Mouse (Mus musculus): Measurements from ENCODE around the gene Hspa12b. TPM values are rescaled to one million over a fixed set of nuclear protein-coding genes. Genes with fewer than 3 reads are reported as not detected.

The Hspa12b gene
- polyA plus RNA-seq, 1 experiment, result 3.3 TPM

DNA sequence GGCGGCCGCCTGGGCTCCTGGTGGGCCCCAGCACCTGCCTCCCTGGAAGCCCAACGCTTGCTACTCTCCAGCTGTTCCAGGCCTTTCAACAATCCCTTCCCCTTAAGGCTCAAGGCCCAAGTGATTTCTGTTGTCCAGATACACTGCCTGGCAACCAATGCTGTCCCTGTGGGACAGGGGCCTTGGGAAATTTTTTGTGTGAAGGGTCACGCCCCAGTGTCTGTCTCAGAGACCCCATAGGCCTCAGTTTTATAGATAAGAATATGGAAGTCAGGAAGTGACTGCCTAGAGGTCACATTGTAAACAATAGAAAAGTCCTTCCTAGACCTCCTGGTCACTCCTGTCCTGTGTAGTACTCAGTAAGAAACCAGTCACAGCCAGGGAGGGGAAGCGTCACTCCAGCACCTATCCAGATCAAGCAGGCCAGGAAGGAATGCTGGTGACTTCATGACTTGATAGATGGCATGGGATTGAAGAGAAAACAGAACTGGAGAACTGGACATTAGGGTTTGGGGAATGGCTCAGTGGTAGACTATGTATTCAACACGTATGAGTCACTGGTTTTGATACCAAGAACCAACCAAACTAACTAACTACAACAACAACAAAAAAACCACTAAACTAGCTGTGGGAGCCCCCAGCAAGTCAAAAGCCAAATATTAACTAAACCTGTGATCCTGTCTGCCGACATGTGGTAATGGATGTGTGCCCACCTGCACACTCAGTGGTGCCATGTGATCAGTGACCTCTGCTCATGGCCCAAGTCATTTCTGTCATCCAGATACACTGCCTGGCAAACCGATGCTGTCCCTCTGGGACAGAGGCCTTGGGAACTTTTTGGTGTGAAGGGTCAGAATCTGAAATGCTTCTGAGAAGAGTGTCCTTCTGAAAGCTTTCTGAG is 21.5 kb downstream of the Hspa12b start:
- H3K36me3 ChIP-seq (ENCODE audit: control insufficient read depth, insufficient read depth), result peaks cover 37% of the 10 kb centered on the region

DNA sequence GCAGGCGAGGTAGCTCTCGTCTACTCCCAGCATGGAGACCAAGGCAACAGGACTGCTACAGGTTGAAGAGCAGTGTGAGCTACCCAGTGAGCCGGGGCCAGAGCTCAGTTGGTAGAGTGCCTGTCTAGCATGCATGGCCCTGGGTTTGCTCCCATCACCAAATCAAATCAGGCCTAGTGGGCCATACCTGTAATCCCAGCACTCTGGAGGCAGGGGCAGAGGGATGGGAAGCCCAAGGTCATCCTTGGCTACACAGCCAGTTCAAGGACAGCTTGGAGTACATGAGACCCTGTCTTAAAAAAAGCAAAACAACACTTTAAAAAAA is 22.1 kb downstream of the Hspa12b start:
- no peak for TF ChIP-seq SRF (IDR thresholded peaks at IDR 0.05; ENCODE audit: control insufficient read depth, insufficient read length, low read depth)
- no peak for TF ChIP-seq POLR2AphosphoS2 (IDR thresholded peaks at IDR 0.05; ENCODE audit: insufficient read length, low read depth)
- TF ChIP-seq MYOD1 (IDR thresholded peaks at IDR 0.05; ENCODE audit: control insufficient read depth in 1 of 3, insufficient read length in 2 of 3, low read depth in 2 of 3), result no peak
- TF ChIP-seq E2F4 (IDR thresholded peaks at IDR 0.05; ENCODE audit: insufficient read depth), result no peak
- TF ChIP-seq REST (IDR thresholded peaks at IDR 0.05; ENCODE audit: insufficient read depth, insufficient read length), result no peak
- TF ChIP-seq POLR2A (IDR thresholded peaks at IDR 0.05; ENCODE audit: insufficient read length, low read depth), result no peak
- TF ChIP-seq TCF12 (IDR thresholded peaks at IDR 0.05; ENCODE audit: insufficient read depth, poor library complexity, severe bottlenecking), result no peak
- TF ChIP-seq MAX (IDR thresholded peaks at IDR 0.05; ENCODE audit: low read depth), result no peak
- no peak for TF ChIP-seq CEBPB (IDR thresholded peaks at IDR 0.05; ENCODE audit: insufficient read depth, poor library complexity, severe bottlenecking)
- TF ChIP-seq TCF3 (IDR thresholded peaks at IDR 0.05; ENCODE audit: insufficient read length, low read depth), result no peak
- no peak for TF ChIP-seq MYOG (IDR thresholded peaks at IDR 0.05; ENCODE audit: control insufficient read depth in 1 of 3, insufficient read depth in 1 of 3, insufficient read length in 2 of 3, low read depth in 2 of 3)
- no peak for TF ChIP-seq USF1 (IDR thresholded peaks at IDR 0.05; ENCODE audit: low read depth)
- H3ac ChIP-seq (ENCODE audit: control insufficient read depth, insufficient read length), result no peak overlapping the region

More for the DNA sequence above, 21.5 kb downstream of the Hspa12b start:
- no peak overlapping the region for H3ac ChIP-seq (ENCODE audit: control insufficient read depth, insufficient read length)
- no peaks in the 10 kb centered on the region for H3K27me3 ChIP-seq (ENCODE audit: control insufficient read depth, insufficient read depth, insufficient read length)
- H3K4me3 ChIP-seq, result no peak overlapping the region
- no peak overlapping the region for H3K4me2 ChIP-seq (ENCODE audit: low read depth)
- no peaks in the 10 kb centered on the region for H3K79me2 ChIP-seq (ENCODE audit: control insufficient read depth, insufficient read depth)
- no peak for TF ChIP-seq REST (IDR thresholded peaks at IDR 0.05; ENCODE audit: insufficient read depth, insufficient read length)
- no peak for TF ChIP-seq POLR2AphosphoS2 (IDR thresholded peaks at IDR 0.05; ENCODE audit: insufficient read length, low read depth)
- no peak for TF ChIP-seq USF1 (IDR thresholded peaks at IDR 0.05; ENCODE audit: low read depth)
- TF ChIP-seq E2F4 (IDR thresholded peaks at IDR 0.05; ENCODE audit: insufficient read depth), result no peak
- TF ChIP-seq MAX (IDR thresholded peaks at IDR 0.05; ENCODE audit: low read depth), result no peak
- no peak for TF ChIP-seq TCF12 (IDR thresholded peaks at IDR 0.05; ENCODE audit: insufficient read depth, poor library complexity, severe bottlenecking)
- TF ChIP-seq POLR2A (IDR thresholded peaks at IDR 0.05; ENCODE audit: insufficient read length, low read depth), result no peak
- no peak for TF ChIP-seq MYOD1 (IDR thresholded peaks at IDR 0.05; ENCODE audit: control insufficient read depth in 1 of 3, insufficient read length in 2 of 3, low read depth in 2 of 3)
- no peak for TF ChIP-seq SRF (IDR thresholded peaks at IDR 0.05; ENCODE audit: control insufficient read depth, insufficient read length, low read depth)
- TF ChIP-seq MYOG (IDR thresholded peaks at IDR 0.05; ENCODE audit: control insufficient read depth in 1 of 3, insufficient read depth in 1 of 3, insufficient read length in 2 of 3, low read depth in 2 of 3), result no peak
- no peak for TF ChIP-seq TCF3 (IDR thresholded peaks at IDR 0.05; ENCODE audit: insufficient read length, low read depth)

DNA sequence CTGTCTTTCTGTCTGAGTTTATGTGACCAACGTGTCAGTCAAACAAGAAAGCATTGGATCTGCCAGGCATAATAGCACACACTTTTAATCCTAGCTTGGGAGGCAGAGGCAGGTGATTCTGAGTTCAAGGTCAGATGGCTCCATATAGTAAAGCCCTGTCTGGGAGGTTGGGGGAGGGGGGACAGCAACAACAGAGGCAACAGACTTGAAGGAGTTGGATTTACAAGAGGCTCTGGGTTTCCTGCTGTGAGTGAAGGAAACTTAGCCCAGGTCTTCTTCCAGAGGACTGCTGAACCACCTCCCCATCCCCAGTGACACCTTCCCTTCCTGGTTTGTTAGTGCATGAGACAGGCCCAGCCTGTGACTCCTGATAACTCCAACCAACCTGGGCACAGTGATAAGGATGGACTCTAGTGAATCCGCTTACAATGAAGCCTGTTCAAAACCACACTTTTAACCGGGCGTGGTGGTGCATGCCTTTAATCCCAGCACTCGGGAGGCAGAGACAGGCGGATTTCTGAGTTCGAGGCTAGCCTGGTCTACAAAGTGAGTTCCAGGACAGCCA is 25.2 kb downstream of the Hspa12b start:
- no peak overlapping the region for H3ac ChIP-seq (ENCODE audit: control insufficient read depth, insufficient read length)
- H3K27me3 ChIP-seq (ENCODE audit: control insufficient read depth, insufficient read depth, insufficient read length), result no peaks in the 10 kb centered on the region
- H3K4me3 ChIP-seq, result no peak overlapping the region
- no peaks in the 10 kb centered on the region for H3K79me2 ChIP-seq (ENCODE audit: control insufficient read depth, insufficient read depth)
- no peak overlapping the region for H3K4me2 ChIP-seq (ENCODE audit: low read depth)
- TF ChIP-seq REST (IDR thresholded peaks at IDR 0.05; ENCODE audit: insufficient read depth, insufficient read length) (no peak), CEBPB (IDR thresholded peaks at IDR 0.05; ENCODE audit: insufficient read depth, poor library complexity, severe bottlenecking) (no peak), MAX (IDR thresholded peaks at IDR 0.05; ENCODE audit: low read depth) (no peak)
- H3K36me3 ChIP-seq (ENCODE audit: control insufficient read depth, insufficient read depth), result peaks cover 28% of the 10 kb centered on the region

More for the DNA sequence above, 22.1 kb downstream of the Hspa12b start:
- Histone ChIP-seq H3K79me2 (ENCODE audit: control insufficient read depth, insufficient read depth) (no peaks in the 10 kb centered on the region), H3K4me2 (ENCODE audit: low read depth) (no peak overlapping the region), H3K27me3 (ENCODE audit: control insufficient read depth, insufficient read depth, insufficient read length) (no peaks in the 10 kb centered on the region), H3K36me3 (ENCODE audit: control insufficient read depth, insufficient read depth) (peaks cover 37% of the 10 kb centered on the region), H3K4me3 (no peak overlapping the region)

DNA sequence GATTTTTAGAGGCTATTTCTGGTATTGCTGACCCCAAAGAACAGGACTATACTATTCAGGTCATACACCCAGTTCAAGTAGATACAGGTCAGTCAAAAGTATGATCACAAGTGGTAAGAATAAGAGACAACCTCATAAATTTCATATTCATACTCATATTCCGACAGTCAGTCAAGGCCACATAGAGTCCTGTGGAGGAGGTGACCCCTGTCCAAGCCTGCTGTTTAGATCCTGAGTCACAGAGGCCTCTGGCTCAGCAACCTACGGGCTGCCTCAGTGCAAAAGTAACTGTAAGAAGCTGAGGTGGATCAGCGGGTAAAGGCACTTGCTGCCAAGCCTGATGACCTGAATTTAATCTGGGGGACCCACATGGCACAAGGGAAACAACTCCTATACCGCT is 27.0 kb downstream of the Hspa12b start:
- peaks cover 14% of the 10 kb centered on the region for H3K36me3 ChIP-seq (ENCODE audit: control insufficient read depth, insufficient read depth)
- no peak overlapping the region for H3ac ChIP-seq (ENCODE audit: control insufficient read depth, insufficient read length)
- H3K79me2 ChIP-seq (ENCODE audit: control insufficient read depth, insufficient read depth), result peaks cover 6% of the 10 kb centered on the region
- H3K4me2 ChIP-seq (ENCODE audit: low read depth), result no peak overlapping the region
- TF ChIP-seq CEBPB (IDR thresholded peaks at IDR 0.05; ENCODE audit: insufficient read depth, poor library complexity, severe bottlenecking), result no peak
- TF ChIP-seq TCF12 (IDR thresholded peaks at IDR 0.05; ENCODE audit: insufficient read depth, poor library complexity, severe bottlenecking), result no peak
- no peak for TF ChIP-seq TCF3 (IDR thresholded peaks at IDR 0.05; ENCODE audit: insufficient read length, low read depth)
- no peak for TF ChIP-seq POLR2A (IDR thresholded peaks at IDR 0.05; ENCODE audit: insufficient read length, low read depth)
- no peak for TF ChIP-seq USF1 (IDR thresholded peaks at IDR 0.05; ENCODE audit: low read depth)
- no peak for TF ChIP-seq MYOG (IDR thresholded peaks at IDR 0.05; ENCODE audit: control insufficient read depth in 1 of 3, insufficient read depth in 1 of 3, insufficient read length in 2 of 3, low read depth in 2 of 3)
- TF ChIP-seq SRF (IDR thresholded peaks at IDR 0.05; ENCODE audit: control insufficient read depth, insufficient read length, low read depth), result no peak
- H3K27me3 ChIP-seq (ENCODE audit: control insufficient read depth, insufficient read depth, insufficient read length), result no peaks in the 10 kb centered on the region
- H3K4me3 ChIP-seq, result no peak overlapping the region

DNA sequence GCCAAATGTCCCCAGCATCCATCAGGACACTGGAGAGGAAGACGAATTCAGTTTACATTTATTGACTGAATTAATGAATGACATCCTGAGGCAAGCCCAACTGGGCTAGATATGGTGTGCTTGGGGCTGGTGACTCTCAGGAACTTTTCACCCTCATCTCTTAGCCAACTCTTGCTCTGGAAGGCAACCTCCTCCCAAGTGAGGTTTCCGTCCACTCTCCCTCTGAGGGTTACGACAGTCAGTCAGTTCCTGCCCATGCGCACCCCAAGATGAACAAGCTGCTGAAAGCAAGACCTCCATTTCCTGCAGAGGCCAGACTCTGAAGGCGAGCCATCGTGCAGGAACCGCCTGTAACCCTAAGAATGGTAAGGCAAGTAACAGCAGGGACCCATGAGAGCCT is 29.9 kb downstream of the Hspa12b start:
- no peaks in the 10 kb centered on the region for H3K36me3 ChIP-seq (ENCODE audit: control insufficient read depth, insufficient read depth)
- no peak overlapping the region for H3ac ChIP-seq (ENCODE audit: control insufficient read depth, insufficient read length)
- TF ChIP-seq USF1 (IDR thresholded peaks at IDR 0.05; ENCODE audit: low read depth) (no peak), REST (IDR thresholded peaks at IDR 0.05; ENCODE audit: insufficient read depth, insufficient read length) (no peak), CEBPB (IDR thresholded peaks at IDR 0.05; ENCODE audit: insufficient read depth, poor library complexity, severe bottlenecking) (no peak), POLR2AphosphoS2 (IDR thresholded peaks at IDR 0.05; ENCODE audit: insufficient read length, low read depth) (no peak)
- H3K27me3 ChIP-seq (ENCODE audit: control insufficient read depth, insufficient read depth, insufficient read length), result no peaks in the 10 kb centered on the region
- no peak overlapping the region for H3K4me3 ChIP-seq
- no peak overlapping the region for H3K4me2 ChIP-seq (ENCODE audit: low read depth)
- peaks cover 11% of the 10 kb centered on the region for H3K79me2 ChIP-seq (ENCODE audit: control insufficient read depth, insufficient read depth)

Measured in myocyte (in vitro differentiated cells).